Mouse (Mus musculus): Measurements from ENCODE around the gene Gm10376.
"Not testable (repeated sequence)": the region's sequence is repeated elsewhere in the genome, so short reads cannot be mapped to it uniquely, and the experiment has no call there.

Gm10376 gene

DNA sequence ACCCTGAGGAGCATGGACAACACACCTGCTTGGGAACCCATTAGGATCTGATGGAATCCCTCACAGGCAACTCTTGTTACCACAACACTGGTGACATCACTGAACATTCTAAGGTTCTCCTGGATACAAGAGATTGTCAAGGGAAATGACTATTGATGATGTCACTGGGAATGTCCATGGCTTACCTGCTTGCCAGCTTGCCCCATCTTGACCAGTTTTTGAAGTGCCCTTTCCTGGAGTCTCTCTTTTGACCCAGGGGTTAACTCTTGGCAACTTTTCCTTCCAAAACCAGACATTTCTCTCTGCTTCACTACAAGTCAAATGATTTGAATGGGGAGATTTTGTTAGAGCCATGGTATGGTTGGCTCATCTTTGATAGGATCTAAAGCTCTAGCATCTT, at the start of gene Gm10376:
Gene Gm10376, minus strand, starts transcription at position 101 of the 400 bp plus-strand sequence.
- not testable (repeated sequence) for DNase-seq (ENCODE audit: low spot score in 2 of 2)

DNA sequence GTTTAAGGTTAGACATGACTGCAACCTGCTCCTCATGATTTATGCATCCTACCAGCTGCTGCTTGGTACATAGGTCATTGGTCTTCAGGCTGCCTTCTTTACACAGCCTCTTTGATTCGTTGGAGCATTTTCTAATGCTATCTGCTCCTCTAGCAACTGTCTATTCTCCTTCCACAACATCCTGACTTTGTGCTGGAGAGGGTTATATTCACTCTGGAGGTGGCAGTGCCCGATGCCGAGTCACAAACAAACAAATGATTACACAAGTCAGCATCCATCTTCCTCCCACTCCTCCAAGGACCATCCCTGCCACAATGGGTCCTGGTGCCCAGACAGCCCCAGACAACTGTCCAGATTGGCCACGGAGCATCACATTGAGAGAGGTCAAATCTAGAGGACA, 44.8 kb upstream of the Gm10376 start:
- DNase-seq (ENCODE audit: low spot score in 2 of 2) = not testable (repeated sequence)

GRCm38 (mm10) chr14:43058063-43058462, 42.6 kb upstream of the Gm10376 start:
- DNase-seq (ENCODE audit: low spot score in 2 of 2) = not testable (repeated sequence)

DNA sequence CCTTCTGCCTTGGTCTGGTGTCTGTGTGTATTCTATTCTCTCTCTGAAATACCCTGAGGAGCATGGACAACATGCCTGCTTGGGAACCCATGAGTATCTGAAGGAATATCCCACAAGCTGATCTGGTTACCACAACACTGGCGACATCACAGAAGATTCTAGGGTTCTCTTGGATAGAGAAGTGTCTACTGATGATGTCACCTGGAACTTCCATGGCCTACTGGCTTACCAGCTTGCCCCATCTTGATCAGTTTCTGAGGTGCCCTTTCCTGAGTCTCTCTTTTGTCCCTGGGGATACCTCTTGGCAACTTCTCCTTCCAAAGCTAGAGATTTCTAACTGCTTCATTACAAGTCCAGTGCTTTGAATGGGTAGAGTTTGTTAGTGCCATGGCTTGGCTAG, 21.9 kb downstream of the Gm10376 start, which contains the start of gene Gm8082:
Gene Gm8082, minus strand, starts transcription at position 101 of the 400 bp plus-strand sequence.
- DNase-seq (ENCODE audit: low spot score in 2 of 2) = not testable (repeated sequence)

All from thymus, postnatal 10 days (tissue).